Mouse (Mus musculus) liver, embryonic 11.5 days (tissue): ENCODE measurements around the gene Esrrb. TPM values are rescaled to one million over a fixed set of nuclear protein-coding genes. Genes with fewer than 3 reads are reported as not detected.

Experiments used
- ATAC-seq: fragments of 200-750 bp; cut with Nextera tagmentation; replicated peaks from 2 replicates; pipeline ENCODE4 v1.8.0; 2017; ENCODE audit warnings: moderate number of reproducible peaks, mild to moderate bottlenecking, moderate TSS enrichment, moderate library complexity; ENCODE audit not compliant: low FRiP score
- DNase-seq: peaks from one replicate; pipeline ENCODE4 v3.0.0-alpha.2; 2017; ENCODE audit warnings: low spot score
- H3K27ac ChIP-seq: fragments of 300-500 bp; sonication (generic); 2 replicates; pipeline ENCODE4 v1.5.1; 2014; ENCODE audit warnings: mild to moderate bottlenecking, low read depth, low read length, control low read depth
- H3K27me3 ChIP-seq: fragments of 300-500 bp; sonication (generic); replicated peaks from 2 replicates; pipeline ENCODE4 v1.6.1; 2014; ENCODE audit warnings: low read length, mixed read lengths; ENCODE audit not compliant: control insufficient read depth, insufficient read depth
- H3K36me3 ChIP-seq: fragments of 300-500 bp; sonication (generic); 2 replicates; pipeline ENCODE4 v1.6.1; 2014; ENCODE audit warnings: mild to moderate bottlenecking, low read length, moderate library complexity, mixed read lengths; ENCODE audit not compliant: control insufficient read depth, insufficient read depth
- H3K4me1 ChIP-seq: fragments of 300-500 bp; sonication (generic); replicated peaks from 2 replicates; pipeline ENCODE4 v1.6.1; 2014; ENCODE audit warnings: low read length, mixed read lengths; ENCODE audit not compliant: control insufficient read depth, insufficient read depth
- H3K4me2 ChIP-seq: fragments of 300-500 bp; sonication (generic); 2 replicates; pipeline ENCODE4 v1.6.1; 2014; ENCODE audit warnings: mild to moderate bottlenecking, control low read depth, moderate library complexity
- H3K4me3 ChIP-seq: fragments of 300-500 bp; sonication (generic); 2 replicates; pipeline ENCODE4 v1.5.1; 2014; ENCODE audit warnings: low read depth, low read length, control low read depth
- H3K9ac ChIP-seq: fragments of 300-500 bp; sonication (generic); 2 replicates; pipeline ENCODE4 v1.6.1; 2014; ENCODE audit warnings: low read depth, low read length, control low read depth
- H3K9me3 ChIP-seq: fragments of 300-500 bp; sonication (generic); 2 replicates; pipeline ENCODE4 v1.6.1; 2016; ENCODE audit warnings: low read length, inconsistent platforms, mixed read lengths; ENCODE audit not compliant: control insufficient read depth
- WGBS: fragments of 180-500 bp; shearing (Covaris S2); extraction: QIAGEN DNeasy Blood & Tissue Kit; methylation state at CpG from one replicate; pipeline ENCODE4 v1.1.7; 2014; 5-methylcytosine and 5-hydroxymethylcytosine counted together
- polyA plus RNA-seq: library from polyadenylated mRNA; unstranded; fragments of >200 nt; fragmentation: Nextera tagmentation; extraction: Ambion mirVana; gene quantifications from 2 replicates; pipeline ENCODE4 v1.2.1, GENCODE M21; 2014

Esrrb gene
- polyA plus RNA-seq, 1 experiment from 2014 or later, result not detected

- DNase-seq (peak; percentile 36), ATAC-seq (no peak)
- H3K4me1 ChIP-seq, result no peaks in the 10 kb centered on the region
- H3K27me3 ChIP-seq, result peaks cover 5% of the 10 kb centered on the region
- H3K4me3 ChIP-seq, result no peak overlapping the region
- no peak overlapping the region for H3K27ac ChIP-seq
- no peaks in the 10 kb centered on the region for H3K36me3 ChIP-seq
- WGBS, result 36% methylated on average over 12 of the region's 12 CpGs
- no peak overlapping the region for H3K9ac ChIP-seq
- no peaks in the 10 kb centered on the region for H3K9me3 ChIP-seq
- H3K4me2 ChIP-seq, result no peak overlapping the region; the same call in 1 of the 2 replicates
Measured at GRCm38 (mm10) chr12:86473630-86474029, 112.7 kb downstream of the Esrrb start.

- H3K4me2 ChIP-seq, result no peak overlapping the region
- no peak overlapping the region for H3K9ac ChIP-seq
- ATAC-seq (no peak), DNase-seq (no peak)
- no peak overlapping the region for H3K27ac ChIP-seq
- no peaks in the 10 kb centered on the region for H3K36me3 ChIP-seq
- 75% methylated on average over 7 of the region's 7 CpGs for WGBS
- no peaks in the 10 kb centered on the region for H3K4me1 ChIP-seq
- H3K27me3 ChIP-seq, result no peaks in the 10 kb centered on the region; the same call in 1 of the 2 replicates
- no peak overlapping the region for H3K4me3 ChIP-seq
- H3K9me3 ChIP-seq, result no peaks in the 10 kb centered on the region
Measured at GRCm38 (mm10) chr12:86475994-86476393, 115.1 kb downstream of the Esrrb start.

- H3K9ac ChIP-seq, result no peak overlapping the region
- H3K9me3 ChIP-seq, result no peaks in the 10 kb centered on the region
- H3K4me3 ChIP-seq, result no peak overlapping the region
- ATAC-seq (no peak), DNase-seq (no peak)
- no peaks in the 10 kb centered on the region for H3K36me3 ChIP-seq
- 72% methylated on average over 5 of the region's 5 CpGs for WGBS
- H3K4me2 ChIP-seq, result no peak overlapping the region
- H3K27me3 ChIP-seq, result no peaks in the 10 kb centered on the region; the same call in 1 of the 2 replicates
- no peaks in the 10 kb centered on the region for H3K4me1 ChIP-seq
- no peak overlapping the region for H3K27ac ChIP-seq
Measured at GRCm38 (mm10) chr12:86478908-86479307, 118.0 kb downstream of the Esrrb start.

DNA sequence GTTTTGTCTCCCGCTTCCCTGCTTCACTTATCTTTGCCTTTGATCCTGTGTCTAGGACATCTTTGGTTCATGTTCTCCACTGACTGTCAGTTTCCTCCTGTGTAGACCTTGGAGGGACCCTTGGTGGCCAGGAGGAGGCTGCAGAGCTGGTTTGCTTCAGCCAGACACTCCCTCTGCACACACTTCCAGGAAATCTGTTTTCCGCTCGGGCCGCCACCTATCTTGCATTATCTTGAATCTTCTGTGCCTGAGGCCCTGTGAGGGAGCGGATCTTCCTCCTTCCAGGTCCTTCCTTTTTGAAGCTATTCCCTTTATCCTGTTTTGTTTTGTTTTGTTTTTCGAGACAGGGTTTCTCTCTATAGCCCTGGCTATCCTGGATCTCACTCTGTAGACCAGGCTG, 121.1 kb downstream of the Esrrb start:
- no peak for ATAC-seq
- 55% methylated on average over 6 of the region's 6 CpGs for WGBS
- DNase-seq, result no peak
- no peak overlapping the region for H3K4me2 ChIP-seq
- H3K27me3 ChIP-seq, result no peaks in the 10 kb centered on the region
- H3K27ac ChIP-seq, result no peak overlapping the region
- H3K9ac ChIP-seq, result no peak overlapping the region
- H3K4me3 ChIP-seq, result no peak overlapping the region
- no peaks in the 10 kb centered on the region for H3K9me3 ChIP-seq
- H3K4me1 ChIP-seq, result no peaks in the 10 kb centered on the region
- no peaks in the 10 kb centered on the region for H3K36me3 ChIP-seq

- Histone ChIP-seq H3K9me3 (no peaks in the 10 kb centered on the region), H3K4me2 (no peak overlapping the region), H3K9ac (no peak overlapping the region), H3K27me3 (no peaks in the 10 kb centered on the region), H3K27ac (no peak overlapping the region), H3K36me3 (no peaks in the 10 kb centered on the region), H3K4me3 (no peak overlapping the region), H3K4me1 (no peaks in the 10 kb centered on the region)
- WGBS, result 57% methylated on average over 5 of the region's 5 CpGs
- no peak for ATAC-seq
- DNase-seq, result no peak
Measured at GRCm38 (mm10) chr12:86483413-86483841, 122.5 kb downstream of the Esrrb start.

DNA sequence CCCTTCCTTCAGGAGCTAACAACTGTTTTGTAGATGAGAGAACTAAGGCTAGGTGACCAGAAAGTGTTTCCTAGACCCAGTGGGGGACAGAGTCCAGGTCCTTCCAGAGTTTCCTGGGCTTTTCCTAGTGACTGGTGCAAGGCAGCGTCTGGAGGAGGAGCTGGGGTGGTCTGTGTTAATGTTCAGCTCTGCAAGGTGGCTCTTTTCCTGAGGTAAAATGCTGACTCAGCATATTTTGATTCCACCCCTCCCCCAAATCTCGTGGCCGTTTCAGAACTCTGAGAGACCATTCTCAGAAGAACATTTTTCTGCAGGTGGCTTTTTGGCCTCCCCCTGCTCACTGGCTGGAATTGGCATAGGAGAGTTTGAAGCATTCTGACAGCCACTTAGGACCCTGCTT, 127.1 kb downstream of the Esrrb start:
- Histone ChIP-seq H3K9me3 (no peaks in the 10 kb centered on the region), H3K9ac (no peak overlapping the region), H3K4me3 (no peak overlapping the region), H3K36me3 (no peaks in the 10 kb centered on the region), H3K4me1 (no peaks in the 10 kb centered on the region), H3K27me3 (no peaks in the 10 kb centered on the region), H3K4me2 (no peak overlapping the region), H3K27ac (no peak overlapping the region)
- ATAC-seq (no peak), DNase-seq (no peak)
- 63% methylated on average over 3 of the region's 3 CpGs for WGBS

GRCm38 (mm10) chr12:86490052-86490451, 129.1 kb downstream of the Esrrb start:
- H3K4me1 ChIP-seq, result no peaks in the 10 kb centered on the region
- WGBS, result 74% methylated on average over 5 of the region's 5 CpGs
- DNase-seq (no peak), ATAC-seq (no peak)
- H3K9ac ChIP-seq, result no peak overlapping the region
- H3K4me2 ChIP-seq, result no peak overlapping the region
- H3K27ac ChIP-seq, result no peak overlapping the region
- no peaks in the 10 kb centered on the region for H3K9me3 ChIP-seq
- no peaks in the 10 kb centered on the region for H3K36me3 ChIP-seq
- no peak overlapping the region for H3K4me3 ChIP-seq
- no peaks in the 10 kb centered on the region for H3K27me3 ChIP-seq

DNA sequence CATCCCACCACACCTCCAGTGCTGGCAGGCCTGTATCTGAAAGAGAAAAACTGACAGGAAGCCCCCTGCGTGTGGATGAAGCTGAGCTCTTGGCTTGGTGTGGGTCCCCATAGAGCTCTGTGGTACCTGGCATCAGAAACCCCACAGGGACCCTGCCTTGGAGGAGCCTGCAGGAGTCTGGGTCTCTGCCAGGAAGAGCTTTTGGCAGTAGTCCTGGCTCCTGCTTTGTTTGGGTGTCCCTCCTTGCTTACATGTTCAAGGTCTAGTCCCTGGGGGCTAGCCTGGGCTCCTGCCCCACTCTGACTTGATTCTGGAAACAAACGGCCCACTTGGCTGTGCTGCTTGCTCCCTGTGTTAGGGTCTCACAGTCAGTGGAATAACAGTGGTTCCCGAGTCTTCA, 130.6 kb downstream of the Esrrb start:
- Histone ChIP-seq H3K36me3 (no peaks in the 10 kb centered on the region), H3K27me3 (no peaks in the 10 kb centered on the region), H3K9me3 (no peaks in the 10 kb centered on the region), H3K4me3 (no peak overlapping the region), H3K4me2 (no peak overlapping the region), H3K9ac (no peak overlapping the region), H3K4me1 (no peaks in the 10 kb centered on the region), H3K27ac (no peak overlapping the region)
- DNase-seq, result no peak
- 79% methylated on average over 3 of the region's 3 CpGs for WGBS
- ATAC-seq, result no peak

DNA sequence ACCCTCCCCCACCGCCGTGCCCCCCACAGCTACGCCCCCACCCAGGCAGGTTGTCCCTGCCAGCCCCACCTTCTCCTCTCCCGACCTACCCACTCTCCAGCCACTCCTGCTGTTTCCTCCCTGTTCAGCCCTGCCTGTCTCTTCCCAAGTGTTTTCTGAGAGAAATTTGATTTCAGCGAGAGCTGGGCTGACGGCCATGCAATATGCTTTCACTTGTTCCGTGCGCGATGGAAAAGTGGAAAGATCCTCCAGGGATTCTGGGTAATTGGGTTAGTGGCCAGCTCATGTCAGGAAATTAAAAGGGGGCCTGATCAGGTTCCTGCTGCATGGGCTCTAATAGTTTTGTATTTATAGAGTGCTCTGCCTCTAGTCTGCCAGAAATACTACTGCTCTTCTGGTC, 131.9 kb downstream of the Esrrb start:
- Histone ChIP-seq H3K4me3 (no peak overlapping the region), H3K4me1 (no peaks in the 10 kb centered on the region), H3K27me3 (no peaks in the 10 kb centered on the region), H3K36me3 (no peaks in the 10 kb centered on the region), H3K9ac (no peak overlapping the region), H3K27ac (no peak overlapping the region), H3K4me2 (no peak overlapping the region), H3K9me3 (no peaks in the 10 kb centered on the region)
- WGBS, result 52% methylated on average over 9 of the region's 9 CpGs
- DNase-seq, result no peak
- no peak for ATAC-seq
